Mouse (Mus musculus) G1E (cell line): Measurements from ENCODE around the gene Cyp2b9. TPM values are rescaled to one million over a fixed set of nuclear protein-coding genes. Genes with fewer than 3 reads are reported as not detected.
A peak's percentile ranks its signal among the peaks of the same experiment; 100 is the strongest.
"Not testable (repeated sequence)": the region's sequence is repeated elsewhere in the genome, so short reads cannot be mapped to it uniquely, and the experiment has no call there.

Experiments
- ATAC-seq: 2 replicates; pipeline ENCODE4 v1.8.0; 2016; ENCODE audit warnings: mild to moderate bottlenecking; ENCODE audit not compliant: insufficient number of reproducible peaks, poor library complexity, low FRiP score, severe bottlenecking; ENCODE audit errors: extremely low read depth
- DNase-seq: peaks from one replicate; pipeline ENCODE4 v3.0.0; 2012; ENCODE audit warnings: low spot score
- H3K27me3 ChIP-seq: 2 replicates; pipeline ENCODE4 v1.6.1; 2012; ENCODE audit warnings: mild to moderate bottlenecking, low read length, inconsistent platforms; ENCODE audit not compliant: insufficient read depth
- H3K36me3 ChIP-seq: replicated peaks from 2 replicates; pipeline ENCODE3; 2012; ENCODE audit warnings: mild to moderate bottlenecking, inconsistent platforms
- H3K4me1 ChIP-seq: 2 replicates; pipeline ENCODE4 v1.6.1; 2012; ENCODE audit warnings: low read depth, low read length, inconsistent platforms, mixed read lengths; ENCODE audit not compliant: insufficient read depth
- H3K4me3 ChIP-seq: 2 replicates; pipeline ENCODE4 v1.5.1; 2012; ENCODE audit warnings: low read depth, mild to moderate bottlenecking, inconsistent platforms, low read length, moderate library complexity, mixed read lengths
- H3K9me3 ChIP-seq: replicated peaks from 2 replicates; pipeline ENCODE4 v1.6.1; 2012; ENCODE audit warnings: inconsistent platforms
- CTCF ChIP-seq: IDR thresholded peaks from 2 replicates; pipeline ENCODE4 v1.5.1; 2012; ENCODE audit warnings: low read depth, low read length, inconsistent platforms, mixed read lengths
- GATA2 ChIP-seq: IDR thresholded peaks from 2 replicates; pipeline ENCODE4 v1.6.1; 2012; ENCODE audit warnings: low read depth, low read length, inconsistent platforms, borderline replicate concordance
- polyA plus RNA-seq: library from polyadenylated mRNA; stranded (reverse); fragments of >175 nt; gene quantifications from 2 replicates; pipeline ENCODE4 v1.2.3, GENCODE M21; 2012
- total RNA-seq, 2 experiments: library from RNA; stranded (forward) in 1 of 2; stranded (reverse) in 1 of 2; fragments of 200-1000 nt in 1 of 2; fragments of >200 nt in 1 of 2; fragmentation: Nextera tagmentation in 1 of 2; gene quantifications; 2 replicates each; pipeline ENCODE4 v1.2.3; 2014 to 2017

Cyp2b9 gene
- total RNA-seq (2014; fragmentation: Nextera tagmentation) (not detected in 2 replicates), total RNA-seq (2017) (not detected in 2 replicates), polyA plus RNA-seq (not detected in 2 replicates)

- H3K4me3 ChIP-seq, H3K4me1 ChIP-seq, H3K36me3 ChIP-seq, DNase-seq, H3K9me3 ChIP-seq, ATAC-seq, H3K27me3 ChIP-seq: not testable (repeated sequence)
Measured at GRCm38 (mm10) chr7:26173111-26173510, at the start of gene Cyp2b9. Gene Cyp2b9, plus strand, starts transcription at chr7:26173411.

- not testable (repeated sequence) for DNase-seq
Measured at GRCm38 (mm10) chr7:26139623-26140022, 33.6 kb upstream of the Cyp2b9 start.

DNA sequence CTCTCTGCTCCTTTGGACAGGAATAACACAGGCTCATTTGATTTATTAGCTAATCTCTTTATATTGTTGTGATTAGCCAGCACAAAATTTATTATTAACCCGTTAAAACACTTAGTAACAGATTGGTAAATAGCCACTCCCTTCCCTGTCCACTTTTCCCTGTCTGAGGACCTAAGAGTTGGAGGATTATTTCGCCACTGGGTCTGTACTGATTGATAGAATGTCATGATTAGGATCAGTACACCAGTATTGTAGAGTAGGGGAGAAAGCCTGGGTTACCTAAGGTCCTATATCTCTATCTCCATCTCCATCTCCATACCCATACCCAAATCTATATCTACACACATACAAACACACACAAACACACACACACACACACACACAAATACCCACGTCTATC lies 29.6 kb upstream of the Cyp2b9 start:
- ATAC-seq, H3K36me3 ChIP-seq, H3K9me3 ChIP-seq, H3K4me3 ChIP-seq, H3K4me1 ChIP-seq, DNase-seq, H3K27me3 ChIP-seq: not testable (repeated sequence)

More at GRCm38 (mm10) chr7:26139623-26140022, 33.6 kb upstream of the Cyp2b9 start:
- not testable (repeated sequence) for H3K4me1 ChIP-seq, H3K27me3 ChIP-seq, H3K4me3 ChIP-seq, H3K9me3 ChIP-seq, H3K36me3 ChIP-seq, ATAC-seq

DNA sequence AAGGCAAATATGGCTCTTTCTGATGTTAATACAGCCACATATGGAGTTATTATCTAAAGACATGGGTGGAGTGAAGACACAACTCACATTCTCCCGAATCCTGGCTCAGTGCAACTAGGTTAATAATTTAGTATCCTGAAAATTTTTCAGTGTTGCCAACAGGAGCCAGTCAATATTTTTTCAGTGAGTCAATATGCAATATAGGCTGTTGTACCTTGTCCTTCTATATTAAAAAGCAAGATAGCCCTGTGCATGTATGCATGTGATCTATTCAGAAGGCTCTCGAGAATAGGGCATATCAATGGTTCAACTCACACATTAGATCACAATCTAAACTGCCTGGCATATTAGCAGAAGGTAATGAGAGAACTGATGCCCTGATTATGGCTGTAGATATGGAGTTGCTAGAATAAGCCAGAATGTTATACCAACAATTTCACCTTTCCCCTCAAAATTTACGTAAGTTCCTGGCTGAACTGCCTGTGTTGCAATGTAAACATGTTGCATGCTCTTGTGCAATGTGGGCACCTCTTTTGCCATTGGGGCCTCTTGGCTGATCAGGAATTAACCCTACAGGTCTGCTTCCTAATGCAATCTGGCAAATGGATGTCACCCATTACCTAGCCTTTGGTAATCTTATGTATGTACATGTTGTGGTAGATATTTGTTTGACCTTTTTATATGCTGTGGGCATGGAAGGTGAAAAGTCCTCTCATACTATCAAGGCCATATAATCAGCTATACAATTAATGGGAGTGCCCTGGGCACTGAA lies 4.3 kb upstream of the Cyp2b9 start:
- not testable (repeated sequence) for H3K36me3 ChIP-seq, H3K4me3 ChIP-seq, DNase-seq, H3K4me1 ChIP-seq, H3K9me3 ChIP-seq, ATAC-seq, H3K27me3 ChIP-seq

GRCm38 (mm10) chr7:26201083-26201482 lies 27.9 kb downstream of the Cyp2b9 start:
- ATAC-seq (no peak), DNase-seq (no peak)
- Histone ChIP-seq H3K27me3 (no peaks in the 10 kb centered on the region), H3K4me3 (no peak overlapping the region), H3K36me3 (no peaks in the 10 kb centered on the region), H3K4me1 (no peaks in the 10 kb centered on the region), H3K9me3 (no peaks in the 10 kb centered on the region)
- peak; percentile 11; the same call in 1 of the 2 replicates for TF ChIP-seq CTCF
- no peak for TF ChIP-seq GATA2

DNA sequence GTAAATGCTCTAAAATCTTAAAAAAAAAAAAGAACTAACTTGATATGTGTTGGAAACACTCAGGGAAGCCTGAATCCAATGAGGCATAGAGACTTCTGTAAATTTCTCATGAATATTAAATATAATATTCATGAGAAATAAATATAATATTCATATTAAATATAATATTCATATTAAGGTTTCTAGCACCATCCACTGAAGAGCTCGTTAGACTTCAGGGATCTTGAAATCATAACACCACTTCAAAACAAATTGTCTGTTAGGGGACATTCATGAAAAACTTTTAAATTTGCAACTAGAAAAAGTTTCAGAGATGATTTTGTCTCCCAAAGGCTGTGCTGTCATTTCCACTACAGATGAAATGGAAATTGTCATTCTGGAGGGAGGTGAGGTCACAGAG lies 86.8 kb downstream of the Cyp2b9 start, which contains the start of gene Vmn1r184:
Gene Vmn1r184 (plus strand): TSS at position 301 of the 400 bp plus-strand sequence.
- H3K27me3 ChIP-seq, H3K4me3 ChIP-seq, H3K9me3 ChIP-seq, ATAC-seq, H3K36me3 ChIP-seq, H3K4me1 ChIP-seq, DNase-seq: not testable (repeated sequence)

Other genes starting within 250 kb of the Cyp2b9 start
- gene Cyp2b13, start 111.9 kb upstream of the Cyp2b9 start, total RNA-seq (2014; fragmentation: Nextera tagmentation), result not detected in 2 replicates
- not detected in 2 replicates for gene Cyp2b13, start 111.9 kb upstream of the Cyp2b9 start, total RNA-seq (2017)
- not detected in 2 replicates for gene Cyp2b13, start 111.9 kb upstream of the Cyp2b9 start, polyA plus RNA-seq
- not detected in 2 replicates for gene Vmn1r184, start 86.9 kb downstream of the Cyp2b9 start, total RNA-seq (2014; fragmentation: Nextera tagmentation)
- under 0.01 and 0.11 TPM in 2 replicates for gene Vmn1r184, start 86.9 kb downstream of the Cyp2b9 start, total RNA-seq (2017)
- gene Vmn1r184, start 86.9 kb downstream of the Cyp2b9 start, polyA plus RNA-seq, result not detected in 2 replicates
- not detected in 2 replicates for gene Cyp2a4, start 133.8 kb downstream of the Cyp2b9 start, total RNA-seq (2014; fragmentation: Nextera tagmentation)
- 0.11 TPM in 1 of 2 replicates, not detected in the other for gene Cyp2a4, start 133.8 kb downstream of the Cyp2b9 start, total RNA-seq (2017)
- not detected in 2 replicates for gene Cyp2a4, start 133.8 kb downstream of the Cyp2b9 start, polyA plus RNA-seq
- not detected in 2 replicates for gene Nlrp9c, start 230.3 kb downstream of the Cyp2b9 start, total RNA-seq (2014; fragmentation: Nextera tagmentation)
- gene Nlrp9c, start 230.3 kb downstream of the Cyp2b9 start, total RNA-seq (2017), result 0.35 and 0.38 TPM in 2 replicates
- gene Nlrp9c, start 230.3 kb downstream of the Cyp2b9 start, polyA plus RNA-seq, result not detected in 2 replicates